Mouse (Mus musculus): ENCODE data around the gene Ahdc1.

Ahdc1 gene

GRCm38 (mm10) chr4:133039116-133039819 lies 28.2 kb downstream of the Ahdc1 start:
- no peak for DNase-seq (ENCODE audit: low spot score)

- no peak for DNase-seq (ENCODE audit: low spot score)
These were observed 28.8 kb downstream of the Ahdc1 start for GRCm38 (mm10) chr4:133039832-133040231.

GRCm38 (mm10) chr4:133040241-133040904 lies 29.3 kb downstream of the Ahdc1 start:
- DNase-seq (ENCODE audit: low spot score) = no peak

GRCm38 (mm10) chr4:133042244-133042643 lies 31.2 kb downstream of the Ahdc1 start:
- DNase-seq (ENCODE audit: low spot score) = no peak

- no peak for DNase-seq (ENCODE audit: low spot score)
These were observed 31.9 kb downstream of the Ahdc1 start for GRCm38 (mm10) chr4:133042651-133043635.

- no peak for DNase-seq (ENCODE audit: low spot score)
These were observed 33.0 kb downstream of the Ahdc1 start for GRCm38 (mm10) chr4:133043798-133044646.

GRCm38 (mm10) chr4:133044647-133045094 lies 33.6 kb downstream of the Ahdc1 start:
- DNase-seq (ENCODE audit: low spot score) = no peak

GRCm38 (mm10) chr4:133045771-133046474 lies 34.9 kb downstream of the Ahdc1 start:
- DNase-seq (ENCODE audit: low spot score) = peak; percentile 77

- no peak for DNase-seq (ENCODE audit: low spot score)
These were observed 35.8 kb downstream of the Ahdc1 start for GRCm38 (mm10) chr4:133046691-133047352.

GRCm38 (mm10) chr4:133047353-133048105 lies 36.5 kb downstream of the Ahdc1 start:
- DNase-seq (ENCODE audit: low spot score) = no peak

- no peak for DNase-seq (ENCODE audit: low spot score)
These were observed 38.2 kb downstream of the Ahdc1 start for GRCm38 (mm10) chr4:133049071-133049920.

GRCm38 (mm10) chr4:133050196-133050836 lies 39.3 kb downstream of the Ahdc1 start:
- DNase-seq (ENCODE audit: low spot score) = no peak

- DNase-seq (ENCODE audit: low spot score) = no peak
These were observed 39.9 kb downstream of the Ahdc1 start for GRCm38 (mm10) chr4:133050837-133051549.

GRCm38 (mm10) chr4:133051550-133051865 lies 40.4 kb downstream of the Ahdc1 start:
- no peak for DNase-seq (ENCODE audit: low spot score)

- no peak for DNase-seq (ENCODE audit: low spot score)
These were observed 41.1 kb downstream of the Ahdc1 start for GRCm38 (mm10) chr4:133052029-133052745.

- no peak for DNase-seq (ENCODE audit: low spot score)
These were observed 42.0 kb downstream of the Ahdc1 start for GRCm38 (mm10) chr4:133052995-133053572.
